Mouse (Mus musculus) adrenal gland, postnatal 14 days (tissue): Measurements from ENCODE around the gene Anxa8. TPM values are rescaled to one million over a fixed set of nuclear protein-coding genes. Genes with fewer than 3 reads are reported as not detected.
A peak's percentile ranks its signal among the peaks of the same experiment; 100 is the strongest.

Experiments
- DNase-seq: peaks from one replicate; pipeline ENCODE4 v3.0.0; 2021; ENCODE audit warnings: mixed read lengths
- total RNA-seq: library from RNA; stranded (reverse); gene quantifications from 2 replicates; pipeline ENCODE4 v1.2.3, GENCODE M21; 2021

Gene Anxa8
- total RNA-seq, 1 experiment from 2014 or later: 7.0 TPM

- peak; percentile 11 for DNase-seq
Measured at GRCm38 (mm10) chr14:34119046-34119723, 33.4 kb downstream of the Anxa8 start.

- DNase-seq: no peak
Measured at GRCm38 (mm10) chr14:34120016-34120910, 34.5 kb downstream of the Anxa8 start.

DNA sequence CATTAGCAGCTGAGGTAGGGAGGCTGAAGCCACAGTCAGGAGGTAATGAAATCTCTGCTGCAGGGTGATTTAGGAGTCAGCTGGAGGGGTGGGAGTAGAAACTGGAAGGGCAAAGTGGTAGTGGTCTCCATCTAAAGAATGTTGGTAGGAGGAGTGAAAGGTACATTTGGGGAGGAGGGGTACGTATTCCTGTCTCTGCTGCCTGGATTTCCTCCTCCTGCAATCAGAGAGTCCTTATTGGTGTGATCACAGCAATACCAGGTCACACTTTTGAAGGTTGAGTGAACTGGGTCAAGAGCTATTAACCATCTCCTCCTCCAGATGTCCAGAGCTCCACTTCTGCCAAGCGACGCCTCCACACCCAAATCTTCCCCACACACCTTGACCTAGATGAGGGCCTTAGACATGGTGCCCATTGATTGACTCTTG is 35.2 kb downstream of the Anxa8 start:
- no peak for DNase-seq

DNA sequence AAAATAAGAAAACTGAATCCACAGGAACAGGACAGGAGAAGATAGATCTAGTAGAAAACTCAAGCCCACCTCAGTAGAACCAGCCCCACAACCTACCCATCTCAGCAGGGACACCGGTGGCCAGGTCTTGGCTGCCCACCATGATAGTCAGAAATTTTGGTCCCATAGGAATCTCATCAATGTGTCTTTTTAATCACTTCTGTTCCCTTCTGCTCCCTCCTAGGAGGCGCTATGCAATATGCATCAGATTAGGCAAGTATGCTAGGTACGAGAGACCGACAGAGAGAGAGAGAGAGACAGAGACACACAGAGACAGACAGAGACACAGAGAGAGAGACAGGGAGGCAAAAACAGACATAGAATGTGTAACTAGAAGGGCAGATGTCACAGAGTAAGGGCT is 35.9 kb downstream of the Anxa8 start:
- DNase-seq: no peak

GRCm38 (mm10) chr14:34131216-34131615 is 45.4 kb downstream of the Anxa8 start:
- no peak for DNase-seq

GRCm38 (mm10) chr14:34135391-34135790 is 49.6 kb downstream of the Anxa8 start:
- peak; percentile 26 for DNase-seq

GRCm38 (mm10) chr14:34139671-34140664 is 54.2 kb downstream of the Anxa8 start:
- DNase-seq: no peak

GRCm38 (mm10) chr14:34142316-34142715 is 56.5 kb downstream of the Anxa8 start:
- DNase-seq: no peak

GRCm38 (mm10) chr14:34142915-34143314 is 57.1 kb downstream of the Anxa8 start:
- DNase-seq: no peak

Other genes with a start within 250 kb of the Anxa8 start
- gene Gdf10, start 162.4 kb upstream of the Anxa8 start, total RNA-seq: 10.1 and 12.8 TPM in 2 replicates
- gene Gdf2, start 144.9 kb upstream of the Anxa8 start, total RNA-seq: 3.1 TPM in 1 of 2 replicates, not detected in the other
- not detected in 2 replicates for gene Rbp3, start 132.0 kb upstream of the Anxa8 start, total RNA-seq
- not detected in 2 replicates for gene Zfp488, start 107.2 kb upstream of the Anxa8 start, total RNA-seq
- gene Gm30083, start 70.8 kb upstream of the Anxa8 start, total RNA-seq: not detected in 2 replicates
- not detected in 2 replicates for gene Gm5460, start 69.2 kb upstream of the Anxa8 start, total RNA-seq
- not detected in 2 replicates for gene Antxrl, start 33.3 kb upstream of the Anxa8 start, total RNA-seq
- not detected in 2 replicates for gene A630023A22Rik, start 16.8 kb downstream of the Anxa8 start, total RNA-seq
- 0.41 and 0.44 TPM in 2 replicates for gene Npy4r, start 66.5 kb downstream of the Anxa8 start, total RNA-seq
- 0.48 and 1.2 TPM in 2 replicates for gene Gprin2, start 115.7 kb downstream of the Anxa8 start, total RNA-seq
- 0.44 and 1.5 TPM in 2 replicates for gene Syt15, start 133.6 kb downstream of the Anxa8 start, total RNA-seq
- gene Shld2, start 224.5 kb downstream of the Anxa8 start, total RNA-seq: 12.2 and 13.0 TPM in 2 replicates
- 217 and 322 TPM in 2 replicates for gene Glud1, start 224.7 kb downstream of the Anxa8 start, total RNA-seq